Mouse (Mus musculus) liver, embryonic 14.5 days (tissue): ENCODE data around the gene Gm20521. TPM values are rescaled to one million over a fixed set of nuclear protein-coding genes. Genes with fewer than 3 reads are reported as not detected.

ENCODE experiments used
- ATAC-seq: fragments of 200-750 bp; cut with Nextera tagmentation; 2 replicates; pipeline ENCODE4 v1.8.0; 2017; ENCODE audit warnings: moderate number of reproducible peaks, mild to moderate bottlenecking, moderate library complexity; ENCODE audit not compliant: insufficient read depth
- DNase-seq, 3 experiments: peaks; one replicate each; pipeline ENCODE4 v3.0.0-alpha.2; 2012 to 2013; ENCODE audit warnings: low read depth in 3 of 3, low spot score in 3 of 3
- H3K27ac ChIP-seq: fragments of 300-500 bp; sonication (generic); 2 replicates; pipeline ENCODE4 v1.5.1; 2014; ENCODE audit warnings: moderate library complexity, mild to moderate bottlenecking, control low read depth, inconsistent platforms
- H3K27me3 ChIP-seq: fragments of 300-500 bp; sonication (generic); 2 replicates; pipeline ENCODE4 v1.6.1; 2014; ENCODE audit warnings: mild to moderate bottlenecking, low read length, moderate library complexity; ENCODE audit not compliant: control insufficient read depth, insufficient read depth
- H3K36me3 ChIP-seq: fragments of 300-500 bp; sonication (generic); replicated peaks from 2 replicates; pipeline ENCODE4 v1.6.1; 2014; ENCODE audit warnings: low read depth; ENCODE audit not compliant: control insufficient read depth, insufficient read depth
- H3K4me1 ChIP-seq, 2 experiments: fragments of 200-500 bp in 1 of 2; fragments of 300-500 bp in 1 of 2; sonication (generic) in 1 of 2; replicated peaks; 2 replicates each; pipeline ENCODE4 v1.6.1; 2012 to 2014; ENCODE audit warnings: antibody characterized with exemption in 1 of 2, inconsistent platforms in 1 of 2, low read length in 1 of 2; ENCODE audit not compliant: control insufficient read depth in 2 of 2, insufficient read depth in 2 of 2
- H3K4me2 ChIP-seq: fragments of 300-500 bp; sonication (generic); 2 replicates; pipeline ENCODE4 v1.6.1; 2014; ENCODE audit warnings: low read depth, mild to moderate bottlenecking, control low read depth, moderate library complexity
- H3K4me3 ChIP-seq, 2 experiments: fragments of 200-500 bp in 1 of 2; fragments of 300-500 bp in 1 of 2; sonication (generic) in 1 of 2; 2 replicates each; pipeline ENCODE4 v1.5.1; 2012 to 2014; ENCODE audit warnings: low read depth in 2 of 2, low read length in 2 of 2, mild to moderate bottlenecking in 2 of 2, control low read depth in 1 of 2, inconsistent platforms in 1 of 2, moderate library complexity in 1 of 2; ENCODE audit not compliant: insufficient read depth in 1 of 2
- H3K9ac ChIP-seq: fragments of 300-500 bp; sonication (generic); replicated peaks from 2 replicates; pipeline ENCODE4 v1.6.1; 2014; ENCODE audit warnings: mild to moderate bottlenecking, control low read depth, moderate library complexity
- H3K9me3 ChIP-seq: fragments of 300-500 bp; sonication (generic); 2 replicates; pipeline ENCODE4 v1.6.1; 2016; ENCODE audit warnings: low read length, mixed read lengths; ENCODE audit not compliant: control insufficient read depth
- CTCF ChIP-seq: IDR thresholded peaks from 2 replicates; pipeline ENCODE4 v1.5.1; 2016; ENCODE audit warnings: antibody characterized with exemption, low read depth, control low read depth
- EP300 ChIP-seq: IDR thresholded peaks from 2 replicates; pipeline ENCODE4 v1.6.1; 2016; ENCODE audit warnings: antibody characterized with exemption, low read depth
- WGBS: fragments of 180-500 bp; shearing (Covaris S2); extraction: QIAGEN DNeasy Blood & Tissue Kit; methylation state at CpG from one replicate; pipeline ENCODE4 v1.1.7; 2014; ENCODE audit not compliant: insufficient replicate concordance; 5-methylcytosine and 5-hydroxymethylcytosine counted together
- polyA plus RNA-seq, 2 experiments: library from polyadenylated mRNA; depleted of rRNA in 1 of 2; stranded (reverse) in 1 of 2; unstranded in 1 of 2; fragments of >200 nt; fragmentation: Nextera tagmentation in 1 of 2; extraction: Ambion mirVana in 1 of 2; gene quantifications; 2 replicates each; pipeline versions ENCODE4 v1.2.1 to v1.2.3; 2012 to 2014

Gene Gm20521
- polyA plus RNA-seq, 2 experiments: 0.06 TPM; not detected in 1

GRCm38 (mm10) chr14:54866936-54867335 lies 16.3 kb upstream of the Gm20521 start:
- 52% methylated on average over 5 of the region's 5 CpGs for WGBS
- Histone ChIP-seq H3K27ac (no peak overlapping the region), H3K27me3 (no peaks in the 10 kb centered on the region), H3K36me3 (no peaks in the 10 kb centered on the region), H3K4me3 (no peak overlapping the region), H3K4me1 (no peaks in the 10 kb centered on the region), H3K9ac (no peak overlapping the region), H3K9me3 (no peaks in the 10 kb centered on the region), H3K4me2 (no peak overlapping the region)
- DNase-seq (no peak), ATAC-seq (no peak)
- TF ChIP-seq EP300 (no peak), CTCF (peak; percentile 80)

GRCm38 (mm10) chr14:54868026-54868425 lies 15.2 kb upstream of the Gm20521 start:
- no peaks in the 10 kb centered on the region for H3K36me3 ChIP-seq
- H3K4me3 ChIP-seq: no peak overlapping the region
- H3K27ac ChIP-seq: no peak overlapping the region
- no peak overlapping the region for H3K9ac ChIP-seq
- no peak for TF ChIP-seq CTCF
- ATAC-seq (no peak), DNase-seq (no peak)
- no peaks in the 10 kb centered on the region for H3K9me3 ChIP-seq
- H3K4me1 ChIP-seq: no peaks in the 10 kb centered on the region
- H3K27me3 ChIP-seq: no peaks in the 10 kb centered on the region
- 49% methylated on average over 4 of the region's 4 CpGs for WGBS
- no peak overlapping the region for H3K4me2 ChIP-seq

- Histone ChIP-seq H3K27me3 (no peaks in the 10 kb centered on the region; the same call in 1 of the 2 replicates), H3K9me3 (no peaks in the 10 kb centered on the region), H3K9ac (no peak within 1 kb of the TSS), H3K4me2 (no peak within 1 kb of the TSS), H3K36me3 (no peaks in the 10 kb centered on the region), H3K4me3 (no peak within 1 kb of the TSS), H3K27ac (no peak within 1 kb of the TSS), H3K4me1 (peaks cover 3% of the 10 kb centered on the region in 2 experiments; a peak in 3 of 4 replicates)
- 67% methylated on average over 5 of the region's 5 CpGs for WGBS
- DNase-seq (no peak), ATAC-seq (no peak)
- TF ChIP-seq EP300 (no peak), CTCF (no peak)
Observed at GRCm38 (mm10) chr14:54870861-54871260, 12.4 kb upstream of the Gm20521 start, which contains the start of gene Homez. Homez (minus strand) TSS chr14:54870961.

DNA sequence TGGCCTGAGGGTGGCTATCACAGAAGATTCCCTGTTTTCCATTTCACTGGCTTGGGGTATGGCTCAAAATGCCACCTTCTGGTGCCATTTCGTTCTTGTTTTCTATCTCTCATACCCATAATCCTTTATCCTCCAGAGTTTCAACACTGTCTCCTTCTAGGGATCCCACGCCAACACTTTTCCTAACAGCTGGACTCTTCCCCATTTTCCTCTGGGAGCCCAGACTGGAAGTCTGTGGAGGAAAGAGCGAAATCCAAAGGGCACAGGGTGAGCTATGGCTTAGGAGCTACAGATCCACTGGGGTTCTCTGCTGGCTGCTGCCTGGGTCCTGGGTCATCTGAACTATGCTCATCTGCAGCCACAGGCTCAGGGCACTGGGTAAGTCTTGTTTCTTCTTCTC lies 9.1 kb upstream of the Gm20521 start:
- DNase-seq: no peak
- Histone ChIP-seq H3K4me2 (no peak overlapping the region), H3K4me1 (peaks cover 7 to 11% of the 10 kb centered on the region in 2 experiments), H3K9me3 (no peaks in the 10 kb centered on the region), H3K27me3 (no peaks in the 10 kb centered on the region; the same call in 1 of the 2 replicates), H3K36me3 (no peaks in the 10 kb centered on the region), H3K4me3 (no peak overlapping the region), H3K27ac (no peak overlapping the region), H3K9ac (no peak overlapping the region)
- 65% methylated on average over 3 of the region's 3 CpGs for WGBS
- no peak for ATAC-seq
- TF ChIP-seq EP300: no peak
- TF ChIP-seq CTCF: no peak

GRCm38 (mm10) chr14:54875844-54876538 lies 7.2 kb upstream of the Gm20521 start:
- TF ChIP-seq EP300: no peak
- no peak for TF ChIP-seq CTCF
- H3K4me3 ChIP-seq: peak overlapping the region; percentile 57 to 83
- H3K9ac ChIP-seq: peak overlapping the region; percentile 27
- ATAC-seq (peak; percentile 31), DNase-seq (no peak)
- peak overlapping the region; percentile 74 for H3K4me2 ChIP-seq
- H3K36me3 ChIP-seq: no peaks in the 10 kb centered on the region
- no peak overlapping the region for H3K27ac ChIP-seq
- WGBS: 4% methylated on average over 36 of the region's 36 CpGs
- no peaks in the 10 kb centered on the region; the same call in 1 of the 2 replicates for H3K27me3 ChIP-seq
- no peaks in the 10 kb centered on the region for H3K9me3 ChIP-seq
- H3K4me1 ChIP-seq: peaks cover 7 to 11% of the 10 kb centered on the region in 2 experiments
